Mouse (Mus musculus) lung, embryonic 16.5 days (tissue): ENCODE measurements around the gene Chka. TPM values are rescaled to one million over a fixed set of nuclear protein-coding genes. Genes with fewer than 3 reads are reported as not detected.

Experiments used
- ATAC-seq: fragments of 200-750 bp; cut with Nextera tagmentation; 2 replicates; pipeline ENCODE4 v1.8.0; 2017; ENCODE audit warnings: low read depth, mild to moderate bottlenecking, moderate library complexity
- H3K27ac ChIP-seq: fragments of 300-500 bp; sonication (generic); 2 replicates; pipeline ENCODE4 v1.5.1; 2014; ENCODE audit warnings: mild to moderate bottlenecking, control low read depth, low read length
- H3K27me3 ChIP-seq: fragments of 300-500 bp; sonication (generic); 2 replicates; pipeline ENCODE4 v1.6.1; 2014; ENCODE audit warnings: low read depth, low read length, mixed read lengths; ENCODE audit not compliant: control insufficient read depth, insufficient read depth
- H3K36me3 ChIP-seq: fragments of 300-500 bp; sonication (generic); 2 replicates; pipeline ENCODE4 v1.6.1; 2014; ENCODE audit warnings: low read length; ENCODE audit not compliant: control insufficient read depth, insufficient read depth
- H3K4me1 ChIP-seq: fragments of 300-500 bp; sonication (generic); replicated peaks from 2 replicates; pipeline ENCODE4 v1.6.1; 2014; ENCODE audit warnings: low read length, mixed read lengths; ENCODE audit not compliant: control insufficient read depth, insufficient read depth
- H3K4me2 ChIP-seq: fragments of 300-500 bp; sonication (generic); 2 replicates; pipeline ENCODE4 v1.6.1; 2014; ENCODE audit warnings: low read depth, low read length, control low read depth
- H3K4me3 ChIP-seq: fragments of 300-500 bp; sonication (generic); 2 replicates; pipeline ENCODE4 v1.5.1; 2014; ENCODE audit warnings: mild to moderate bottlenecking, low read length, control low read depth
- H3K9ac ChIP-seq: fragments of 300-500 bp; sonication (generic); 2 replicates; pipeline ENCODE4 v1.6.1; 2014; ENCODE audit warnings: low read length, control low read depth
- H3K9me3 ChIP-seq: fragments of 300-500 bp; sonication (generic); 2 replicates; pipeline ENCODE4 v1.6.1; 2016; ENCODE audit warnings: low read length; ENCODE audit not compliant: control insufficient read depth
- WGBS: fragments of 180-500 bp; shearing (Covaris S2); extraction: QIAGEN DNeasy Blood & Tissue Kit; methylation state at CpG from one replicate; pipeline ENCODE4 v1.1.7; 2014; 5-methylcytosine and 5-hydroxymethylcytosine counted together
- polyA plus RNA-seq: library from polyadenylated mRNA; unstranded; fragments of >200 nt; fragmentation: Nextera tagmentation; extraction: Ambion mirVana; gene quantifications from 2 replicates; pipeline ENCODE4 v1.2.1, GENCODE M21; 2015

The Chka gene
- polyA plus RNA-seq, 1 experiment from 2014 or later, result 56.8 TPM

DNA sequence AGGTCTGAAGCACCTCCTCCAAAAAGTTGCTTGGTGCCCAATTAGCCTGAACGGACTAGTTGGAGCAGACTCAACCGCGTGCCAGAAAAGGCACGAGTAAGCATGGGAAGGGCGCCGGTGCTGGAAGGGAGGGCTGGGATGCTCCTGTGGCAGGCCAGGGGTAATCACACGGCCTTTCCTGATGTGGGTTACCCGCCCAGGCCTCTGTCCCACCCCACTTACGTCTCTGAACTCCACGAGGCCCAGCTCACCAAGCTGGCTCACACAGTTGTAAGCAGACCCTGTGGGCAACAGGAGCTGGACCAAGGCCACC is 52.7 kb downstream of the Chka start:
- Histone ChIP-seq H3K9me3 (no peaks in the 10 kb centered on the region), H3K9ac (peak overlapping the region; percentile 37; the same call in 1 of the 2 replicates), H3K27ac (peak overlapping the region; percentile 97), H3K27me3 (no peaks in the 10 kb centered on the region), H3K36me3 (peaks cover 45% of the 10 kb centered on the region), H3K4me3 (no peak overlapping the region; the same call in 1 of the 2 replicates), H3K4me1 (peaks cover 37% of the 10 kb centered on the region), H3K4me2 (peak overlapping the region; percentile 88)
- ATAC-seq, result no peak
- 64% methylated on average over 10 of the region's 10 CpGs for WGBS

DNA sequence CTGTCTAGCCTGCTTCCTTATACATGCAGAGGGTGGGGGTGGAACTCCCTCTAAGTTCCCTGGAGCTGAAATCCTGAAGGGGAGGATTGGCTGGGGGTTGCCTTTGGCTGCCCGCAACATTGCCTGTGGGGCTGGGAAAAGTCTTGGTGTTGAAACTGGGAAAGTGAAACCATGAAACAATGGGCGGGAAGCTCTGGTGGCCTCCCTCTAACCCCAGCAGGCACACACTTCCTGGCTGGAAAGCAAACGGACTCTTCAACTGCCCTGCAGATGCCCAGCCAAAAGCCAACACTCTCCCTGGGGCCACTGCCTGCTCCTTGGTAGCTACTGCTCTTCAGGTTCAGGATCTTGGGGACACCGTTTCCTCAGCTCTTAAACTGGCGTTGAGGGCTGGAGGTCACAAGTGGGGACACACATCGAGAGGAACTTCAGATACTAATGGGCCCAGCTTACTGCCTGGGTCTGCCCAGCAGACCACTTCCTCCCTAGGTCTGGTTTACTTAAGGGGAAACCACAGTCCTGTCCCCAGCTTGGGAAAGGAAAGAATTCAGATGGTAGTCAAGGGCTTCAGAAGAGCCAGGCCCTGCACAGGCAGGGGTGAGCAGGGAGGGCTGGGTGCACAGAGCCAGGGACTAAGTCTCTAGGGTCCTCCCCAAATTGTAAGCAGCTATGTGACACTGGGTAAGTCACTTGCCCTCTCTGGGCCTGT is 53.8 kb downstream of the Chka start:
- H3K9ac ChIP-seq, result peak overlapping the region; percentile 85
- H3K4me2 ChIP-seq, result peak overlapping the region; percentile 88
- peak overlapping the region; percentile 97 for H3K27ac ChIP-seq
- peaks cover 43% of the 10 kb centered on the region for H3K36me3 ChIP-seq
- peak; percentile 60 for ATAC-seq
- H3K9me3 ChIP-seq, result no peaks in the 10 kb centered on the region
- no peaks in the 10 kb centered on the region for H3K27me3 ChIP-seq
- peak overlapping the region; percentile 83 for H3K4me3 ChIP-seq
- WGBS, result 5% methylated on average over 6 of the region's 6 CpGs
- peaks cover 37% of the 10 kb centered on the region for H3K4me1 ChIP-seq

DNA sequence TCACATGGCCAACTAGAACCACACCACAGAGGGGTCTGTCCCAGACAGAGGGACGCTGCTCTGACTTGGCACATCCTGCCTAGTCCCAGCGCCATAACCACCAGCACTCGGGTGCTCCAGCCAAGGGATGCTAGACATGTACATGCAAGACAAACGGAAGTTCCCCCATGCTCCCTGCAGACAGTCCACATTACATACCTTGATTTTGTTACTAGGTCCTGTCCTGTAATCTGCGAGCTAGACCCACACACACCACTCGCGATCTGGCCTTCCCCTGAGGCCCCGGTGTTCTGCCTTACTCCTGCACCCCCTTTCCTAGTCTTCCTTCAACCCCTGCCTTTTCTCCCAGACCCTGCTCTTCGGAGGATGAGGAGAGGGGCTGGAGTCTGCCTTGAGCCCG is 54.8 kb downstream of the Chka start:
- ATAC-seq, result peak; percentile 0; the same call in 1 of the 2 replicates
- no peaks in the 10 kb centered on the region for H3K27me3 ChIP-seq
- peak overlapping the region; percentile 83 for H3K4me3 ChIP-seq
- H3K9ac ChIP-seq, result peak overlapping the region; percentile 85
- H3K9me3 ChIP-seq, result no peaks in the 10 kb centered on the region
- H3K36me3 ChIP-seq, result peaks cover 41% of the 10 kb centered on the region
- peak overlapping the region; percentile 88 for H3K4me2 ChIP-seq
- WGBS, result 18% methylated on average over 10 of the region's 10 CpGs
- peaks cover 37% of the 10 kb centered on the region for H3K4me1 ChIP-seq
- H3K27ac ChIP-seq, result peak overlapping the region; percentile 97

DNA sequence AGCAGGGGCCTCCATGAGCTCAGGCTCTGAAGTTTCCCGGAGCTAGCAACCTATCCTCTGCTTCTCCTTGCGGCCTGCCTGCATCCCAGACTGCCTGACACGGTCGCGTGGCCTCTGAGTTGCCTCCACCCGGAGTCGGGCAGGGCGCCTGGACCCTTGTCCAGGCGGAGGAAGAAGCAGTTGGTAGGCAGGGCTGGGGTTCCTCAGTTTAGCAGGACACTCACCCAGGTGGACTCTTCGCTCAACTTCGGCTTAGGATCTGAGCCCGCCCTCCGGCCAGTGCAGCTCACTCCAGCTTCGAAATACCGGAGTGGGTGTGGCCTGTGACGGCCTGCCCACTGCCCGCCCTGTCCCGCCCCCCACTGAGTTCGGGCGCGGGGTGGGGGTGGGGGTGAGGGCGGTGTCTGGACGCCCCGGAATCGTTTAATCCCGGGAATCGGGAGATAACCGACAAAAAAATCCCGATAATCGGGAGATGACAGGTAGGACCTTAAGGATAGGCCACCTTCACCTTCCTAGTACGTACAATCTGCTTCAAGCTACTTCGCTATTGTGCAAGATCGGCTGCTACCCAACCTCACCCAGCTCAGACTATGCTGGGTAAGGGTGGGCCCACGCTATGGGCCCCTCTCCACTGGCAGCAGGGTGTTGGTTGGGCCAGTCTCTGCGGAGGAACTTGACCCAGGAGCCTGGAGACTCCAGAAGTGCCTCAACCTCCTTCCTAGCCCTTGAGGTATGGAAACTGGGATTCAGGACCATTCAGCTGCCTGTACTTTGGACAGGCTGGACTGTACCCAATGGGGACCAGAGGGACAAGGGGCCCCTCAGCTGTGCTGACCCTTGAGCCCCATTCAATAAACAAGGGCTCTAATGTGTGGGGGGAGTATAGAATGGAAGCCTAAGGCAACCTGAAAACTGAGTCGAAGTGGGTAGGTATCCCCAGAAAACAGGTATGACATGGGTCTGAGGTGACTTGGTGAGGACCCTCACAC is 55.5 kb downstream of the Chka start, which contains the start of gene Tcirg1:
TSS of gene Tcirg1 (minus strand) at position 339 of the 992 bp plus-strand sequence.
- 3% methylated on average over 35 of the region's 36 CpGs for WGBS
- H3K4me1 ChIP-seq, result peaks cover 43% of the 10 kb centered on the region
- H3K36me3 ChIP-seq, result peaks cover 37% of the 10 kb centered on the region

DNA sequence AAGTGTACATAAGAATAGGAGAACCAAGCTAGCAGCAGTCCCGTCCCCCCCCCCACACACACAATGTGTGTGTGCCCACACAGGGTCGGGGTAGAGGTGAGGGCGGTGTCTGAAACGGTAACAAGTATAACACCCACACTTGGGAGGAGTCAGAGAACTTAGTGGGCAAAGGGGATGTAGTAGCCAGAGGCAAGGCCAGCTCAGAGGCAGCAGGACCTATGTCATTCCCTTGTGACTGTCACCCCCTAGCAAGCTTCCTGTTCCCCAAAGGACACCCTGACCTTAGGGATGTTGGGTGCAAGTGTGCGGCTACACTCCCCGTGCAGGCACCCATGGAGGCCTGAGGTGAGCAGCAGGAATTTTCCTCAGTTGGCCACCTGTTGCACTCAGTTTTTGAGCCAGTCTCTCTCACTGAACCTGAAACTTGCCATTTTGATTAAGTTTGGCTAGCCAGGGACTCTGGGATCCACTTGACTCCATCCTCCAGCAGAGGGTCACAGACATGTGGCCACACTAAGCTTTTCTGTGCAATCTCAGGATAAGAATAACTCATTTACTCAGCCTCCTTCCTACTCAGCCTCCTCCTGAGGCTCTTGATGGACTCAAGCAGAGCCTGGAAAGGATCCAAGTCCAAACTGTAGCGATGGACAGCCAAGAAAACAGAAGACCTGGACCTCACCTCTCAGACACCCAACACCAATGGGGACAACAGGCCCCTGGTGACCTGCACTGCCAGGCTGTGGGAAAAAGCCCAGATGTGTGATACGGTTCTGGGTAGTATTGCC is 56.5 kb downstream of the Chka start:
- Histone ChIP-seq H3K9me3 (no peaks in the 10 kb centered on the region), H3K27ac (peak overlapping the region; percentile 97; the same call in 1 of the 2 replicates), H3K4me3 (peak overlapping the region; percentile 83; the same call in 1 of the 2 replicates), H3K9ac (peak overlapping the region; percentile 85), H3K4me1 (peaks cover 43% of the 10 kb centered on the region), H3K4me2 (peak overlapping the region; percentile 88), H3K27me3 (no peaks in the 10 kb centered on the region), H3K36me3 (peaks cover 27% of the 10 kb centered on the region)
- 69% methylated on average over 8 of the region's 8 CpGs for WGBS
- no peak for ATAC-seq

More for the DNA sequence above, 55.5 kb downstream of the Chka start, which contains the start of gene Tcirg1:
- Histone ChIP-seq H3K27ac (peak within 1 kb of the TSS; percentile 97), H3K4me2 (peak within 1 kb of the TSS; percentile 88), H3K27me3 (no peaks in the 10 kb centered on the region), H3K4me3 (peak within 1 kb of the TSS; percentile 83), H3K9me3 (no peaks in the 10 kb centered on the region), H3K9ac (peak within 1 kb of the TSS; percentile 85)
- ATAC-seq, result peak; percentile 91

DNA sequence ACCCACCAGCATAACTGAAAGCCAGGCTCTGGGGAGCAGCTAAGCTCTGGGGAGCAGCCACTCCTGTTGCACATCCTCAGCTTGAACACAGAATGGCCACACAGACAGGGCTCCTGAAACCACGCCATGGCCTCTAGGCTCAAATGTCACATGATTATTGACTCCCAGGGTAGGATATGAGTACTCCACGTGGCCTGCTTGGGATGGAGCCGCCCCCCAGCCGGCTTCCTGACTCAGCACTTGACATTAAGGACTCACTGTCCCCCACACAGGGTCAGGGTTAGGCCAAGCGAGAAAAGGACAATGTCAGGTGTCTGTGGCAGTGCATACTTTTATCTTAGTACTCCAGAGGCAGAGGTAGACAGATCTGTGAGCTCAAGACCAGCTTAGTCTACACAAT is 58.6 kb downstream of the Chka start:
- ATAC-seq, result no peak
- Histone ChIP-seq H3K9ac (no peak overlapping the region), H3K9me3 (no peaks in the 10 kb centered on the region), H3K4me2 (no peak overlapping the region), H3K27me3 (no peaks in the 10 kb centered on the region), H3K4me1 (peaks cover 33% of the 10 kb centered on the region), H3K27ac (no peak overlapping the region), H3K36me3 (peaks cover 20% of the 10 kb centered on the region), H3K4me3 (no peak overlapping the region)
- WGBS, result 73% methylated on average over 5 of the region's 5 CpGs

DNA sequence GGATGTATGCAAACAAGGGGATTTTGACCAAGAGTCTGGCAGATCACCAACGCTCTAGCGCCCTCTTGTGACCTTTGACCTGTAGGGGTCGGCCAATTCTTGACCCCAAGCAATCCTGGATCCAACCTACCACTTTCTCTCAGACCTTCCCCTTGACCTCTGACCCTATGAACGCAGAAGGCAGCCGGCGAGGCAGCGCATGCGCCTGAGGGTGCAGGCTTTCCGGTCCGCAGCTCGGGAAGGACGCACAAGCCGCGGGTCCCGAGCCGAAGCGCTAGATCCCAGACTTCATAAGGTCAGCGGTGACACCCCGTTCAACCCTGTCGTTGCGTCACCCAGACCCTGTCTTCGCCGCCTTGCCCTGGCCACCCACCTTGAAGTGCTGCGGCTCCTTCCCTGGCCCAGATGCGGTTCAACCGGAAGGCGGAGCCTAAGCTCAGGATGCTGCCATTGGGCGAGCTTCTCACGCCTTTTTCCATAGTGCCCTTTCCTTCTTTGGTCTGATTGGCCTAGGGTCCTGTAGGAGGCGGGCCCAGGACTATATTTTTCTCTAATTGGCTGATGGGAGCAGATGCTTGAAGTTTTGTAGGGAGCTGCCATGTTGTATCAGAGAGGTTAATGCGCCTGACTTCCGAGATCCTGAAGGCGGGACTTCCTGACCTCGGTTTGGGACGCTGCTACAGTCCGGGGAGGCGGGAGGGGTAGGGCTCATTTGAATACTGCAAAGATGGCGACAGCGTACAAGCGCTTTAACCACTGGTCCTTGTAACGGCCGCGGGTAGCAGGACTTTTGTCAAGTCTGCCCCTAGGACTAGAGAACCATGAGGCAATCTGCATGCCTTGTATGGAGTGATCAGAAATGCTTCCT is 61.0 kb downstream of the Chka start, which contains the start of gene Ndufs8:
TSS of gene Ndufs8 (minus strand) at position 438 of the 868 bp plus-strand sequence.
- ATAC-seq, result peak; percentile 98

DNA sequence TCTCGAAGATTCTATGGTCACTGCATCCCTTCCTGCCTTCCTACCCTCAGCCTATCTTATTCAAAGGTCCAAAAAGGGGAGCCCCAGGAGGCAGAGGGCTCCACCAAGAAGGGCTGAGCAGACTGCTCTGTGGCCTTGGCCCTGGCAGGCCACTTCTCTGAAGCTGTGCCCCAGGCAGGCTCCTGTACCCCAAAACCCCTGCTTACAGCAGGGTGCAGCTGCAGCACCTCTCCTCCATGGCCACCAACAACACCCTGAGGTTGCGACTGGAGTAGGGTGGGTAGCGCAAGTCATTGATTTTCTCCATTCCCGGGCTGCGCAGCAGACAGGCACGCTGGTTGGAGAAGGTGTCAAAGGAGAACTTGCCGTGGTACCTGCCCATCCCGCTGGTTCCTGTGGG is 62.1 kb downstream of the Chka start:
- Histone ChIP-seq H3K4me2 (peak overlapping the region; percentile 89), H3K36me3 (peaks cover 14% of the 10 kb centered on the region), H3K9ac (peak overlapping the region; percentile 72), H3K4me3 (peak overlapping the region; percentile 82), H3K27me3 (no peaks in the 10 kb centered on the region), H3K27ac (no peak overlapping the region; the same call in 1 of the 2 replicates), H3K4me1 (peaks cover 11% of the 10 kb centered on the region), H3K9me3 (no peaks in the 10 kb centered on the region)
- WGBS, result 85% methylated on average over 8 of the region's 8 CpGs
- ATAC-seq, result no peak

More for the DNA sequence above, 61.0 kb downstream of the Chka start, which contains the start of gene Ndufs8:
- peak within 1 kb of the TSS; percentile 84 for H3K9ac ChIP-seq
- H3K4me1 ChIP-seq, result peaks cover 16% of the 10 kb centered on the region
- peak within 1 kb of the TSS; percentile 81 for H3K27ac ChIP-seq
- H3K4me2 ChIP-seq, result peak within 1 kb of the TSS; percentile 89
- peak within 1 kb of the TSS; percentile 82 for H3K4me3 ChIP-seq
- H3K27me3 ChIP-seq, result no peaks in the 10 kb centered on the region
- peaks cover 20% of the 10 kb centered on the region for H3K36me3 ChIP-seq
- H3K9me3 ChIP-seq, result no peaks in the 10 kb centered on the region
- WGBS, result under 1% methylated on average over 43 of the region's 43 CpGs
